8 mouse cellular contexts compared by ENCODE assay signal in the genomic region with DNA sequence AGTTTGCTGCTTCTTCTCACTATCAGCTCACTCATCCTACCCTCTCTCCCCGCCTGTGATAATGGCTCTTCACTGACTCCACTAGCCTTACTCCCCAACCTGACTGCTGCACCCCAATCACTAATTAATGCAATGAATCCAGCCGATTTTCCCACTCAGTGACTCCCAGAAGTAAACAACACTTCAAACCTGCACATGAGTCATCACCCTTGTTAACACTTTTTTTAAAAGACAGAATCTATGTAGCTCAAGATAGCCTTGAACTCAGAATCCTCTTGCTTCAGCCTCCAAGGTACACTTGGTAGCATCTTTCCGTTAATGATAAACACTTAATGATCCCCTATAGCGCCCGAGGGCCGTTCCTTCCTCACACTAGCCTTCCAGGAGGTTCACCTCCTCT. TPM values are rescaled to one million over a fixed set of nuclear protein-coding genes. Genes with fewer than 3 reads are reported as not detected.
DNase-seq lines count a peak whose midpoint lies in the region; ATAC-seq lines count a peak whose summit lies in the region.

No protein-coding gene starts in this region.

- peaks cover 29% of the 10 kb centered on the region for H3K27me3 ChIP-seq in lung, embryonic 15.5 days
- no peaks in the 10 kb centered on the region for H3K27me3 ChIP-seq in embryonic facial prominence, embryonic 12.5 days
- peaks cover 17% of the 10 kb centered on the region for H3K27me3 ChIP-seq in limb, embryonic 12.5 days
- H3K27me3 ChIP-seq in splenic B cell, adult 2 months (ENCODE audit: control insufficient read depth, insufficient read depth, low read length, poor library complexity, severe bottlenecking) = no peaks in the 10 kb centered on the region

- no peak for ATAC-seq in lung, embryonic 15.5 days (ENCODE audit: borderline replicate concordance, extremely low read depth, low FRiP score, low TSS enrichment)
- no peak for ATAC-seq in embryonic facial prominence, embryonic 12.5 days (ENCODE audit: insufficient number of reproducible peaks, insufficient read depth, low FRiP score, low TSS enrichment)
- no peak for ATAC-seq in limb, embryonic 12.5 days (ENCODE audit: insufficient number of reproducible peaks, insufficient read depth, low FRiP score, low TSS enrichment, low read depth)

- H3K9me3 ChIP-seq in lung, embryonic 15.5 days = no peaks in the 10 kb centered on the region
- H3K9me3 ChIP-seq in embryonic facial prominence, embryonic 12.5 days = no peaks in the 10 kb centered on the region
- no peaks in the 10 kb centered on the region for H3K9me3 ChIP-seq in limb, embryonic 12.5 days

- intact Hi-C loops in gastrocnemius, postnatal 36 days (cut with DNase I) = loop anchor here (1.0 kb wide), 1 partner anchor 59 kb away; a partner anchor contains a TSS

- peak overlapping the region; percentile 89 for H3K4me2 ChIP-seq in lung, embryonic 15.5 days
- H3K4me2 ChIP-seq in embryonic facial prominence, embryonic 12.5 days (replicated peaks) = peak overlapping the region; percentile 79
- peak overlapping the region; percentile 79 for H3K4me2 ChIP-seq in limb, embryonic 12.5 days

- peaks cover 7% of the 10 kb centered on the region for H3K4me1 ChIP-seq in lung, embryonic 15.5 days
- H3K4me1 ChIP-seq in embryonic facial prominence, embryonic 12.5 days = peaks cover 22% of the 10 kb centered on the region
- H3K4me1 ChIP-seq in limb, embryonic 12.5 days (replicated peaks) = peaks cover 17% of the 10 kb centered on the region

- peak overlapping the region; percentile 80 for H3K4me3 ChIP-seq in lung, embryonic 15.5 days
- peak overlapping the region; percentile 61 for H3K4me3 ChIP-seq in embryonic facial prominence, embryonic 12.5 days
- H3K4me3 ChIP-seq in limb, embryonic 12.5 days (replicated peaks) = peak overlapping the region; percentile 69

- H3K27ac ChIP-seq in lung, embryonic 15.5 days = no peak overlapping the region
- H3K27ac ChIP-seq in embryonic facial prominence, embryonic 12.5 days = peak overlapping the region; percentile 65; the same call in 1 of the 2 replicates
- H3K27ac ChIP-seq in limb, embryonic 12.5 days = peak overlapping the region; percentile 75; the same call in 1 of the 2 replicates

- no peak for DNase-seq in lung, postnatal 10 days
- peak; percentile 5 for DNase-seq in splenic B cell, adult 2 months (ENCODE audit: low read depth, low spot score)
- DNase-seq in gastrocnemius, postnatal 36 days = no peak
- no peak for DNase-seq in adrenal gland, adult 2 months
- DNase-seq in embryo, embryonic 9.5 days (ENCODE audit: extremely low spot score) = no peak

- peak overlapping the region; percentile 60 for H3K9ac ChIP-seq in lung, embryonic 15.5 days
- peak overlapping the region; percentile 79 for H3K9ac ChIP-seq in embryonic facial prominence, embryonic 12.5 days
- H3K9ac ChIP-seq in limb, embryonic 12.5 days (replicated peaks) = peak overlapping the region; percentile 76

- H3K36me3 ChIP-seq in lung, embryonic 15.5 days = no peaks in the 10 kb centered on the region
- no peaks in the 10 kb centered on the region for H3K36me3 ChIP-seq in embryonic facial prominence, embryonic 12.5 days
- H3K36me3 ChIP-seq in limb, embryonic 12.5 days = no peaks in the 10 kb centered on the region
- H3K36me3 ChIP-seq in splenic B cell, adult 2 months (ENCODE audit: control insufficient read depth, insufficient read depth, low read length, poor library complexity, severe bottlenecking) = 0 out of 2 replicates have a peak, but pooled peaks cover 2% of the 10 kb centered on the region

- 3% methylated on average over 6 of the region's 6 CpGs for WGBS in lung, embryonic 15.5 days
- WGBS in embryonic facial prominence, embryonic 12.5 days = 9% methylated on average over 6 of the region's 6 CpGs
- 5% methylated on average over 6 of the region's 6 CpGs for WGBS in limb, embryonic 12.5 days

RNA-seq across cellular contexts. Expression of a gene that starts 0.8 kb away (rescaled TPM):
- 10.0 and 12.3 TPM in 2 replicates for polyA plus RNA-seq in lung, embryonic 15.5 days (2015; fragmentation: Nextera tagmentation; extraction: Ambion mirVana)
- 13.4 and 13.9 TPM in 2 replicates for polyA plus RNA-seq in embryonic facial prominence, embryonic 12.5 days (2016; fragmentation: Nextera tagmentation; extraction: Ambion mirVana)
- polyA plus RNA-seq in limb, embryonic 12.5 days (2016; fragmentation: Nextera tagmentation; extraction: Ambion mirVana) = 7.6 and 9.9 TPM in 2 replicates
- total RNA-seq in gastrocnemius, postnatal 36 days (2021) = 10 to 100 TPM; 63.1 to 84.5 TPM
- 10 to 100 TPM; 51.4 to 56.9 TPM for total RNA-seq in adrenal gland, adult 2 months (2021)
- 36.7 and 41.0 TPM in 2 replicates for polyA plus RNA-seq in adrenal gland, adult 2 months (2012; rRNA removed)

RNA-seq across cellular contexts. Expression of a gene that starts 3.1 kb away (rescaled TPM):
- 2.8 and 3.6 TPM in 2 replicates for polyA plus RNA-seq in lung, embryonic 15.5 days (2015; fragmentation: Nextera tagmentation; extraction: Ambion mirVana)
- polyA plus RNA-seq in embryonic facial prominence, embryonic 12.5 days (2016; fragmentation: Nextera tagmentation; extraction: Ambion mirVana) = 10.2 and 13.0 TPM in 2 replicates
- 1.6 and 2.1 TPM in 2 replicates for polyA plus RNA-seq in limb, embryonic 12.5 days (2016; fragmentation: Nextera tagmentation; extraction: Ambion mirVana)
- total RNA-seq in gastrocnemius, postnatal 36 days (2021) = not detected
- 10 to 100 TPM in 1 of 2 experiments, 1 to 10 TPM in 1; 6.9 to 14.2 TPM for total RNA-seq in adrenal gland, adult 2 months (2021)
- polyA plus RNA-seq in adrenal gland, adult 2 months (2012; rRNA removed) = 9.2 and 11.5 TPM in 2 replicates

RNA-seq across cellular contexts. Expression of a gene that starts 32.6 kb away (rescaled TPM):
- not detected in 2 replicates for polyA plus RNA-seq in lung, embryonic 15.5 days (2015; fragmentation: Nextera tagmentation; extraction: Ambion mirVana)
- 0.03 TPM in 1 of 2 replicates, not detected in the other for polyA plus RNA-seq in embryonic facial prominence, embryonic 12.5 days (2016; fragmentation: Nextera tagmentation; extraction: Ambion mirVana)
- not detected in 2 replicates for polyA plus RNA-seq in limb, embryonic 12.5 days (2016; fragmentation: Nextera tagmentation; extraction: Ambion mirVana)
- total RNA-seq in gastrocnemius, postnatal 36 days (2021) = under 1 TPM in 1 of 2 experiments, not detected in 1; 0.08 TPM
- under 1 TPM in 1 of 2 experiments, not detected in 1; 0.31 TPM for total RNA-seq in adrenal gland, adult 2 months (2021)
- polyA plus RNA-seq in adrenal gland, adult 2 months (2012; rRNA removed) = 0.07 and 0.16 TPM in 2 replicates

RNA-seq across cellular contexts. Expression of a gene that starts 59.2 kb away (rescaled TPM):
- 874 and 889 TPM in 2 replicates for polyA plus RNA-seq in lung, embryonic 15.5 days (2015; fragmentation: Nextera tagmentation; extraction: Ambion mirVana)
- 634 and 678 TPM in 2 replicates for polyA plus RNA-seq in embryonic facial prominence, embryonic 12.5 days (2016; fragmentation: Nextera tagmentation; extraction: Ambion mirVana)
- 620 and 666 TPM in 2 replicates for polyA plus RNA-seq in limb, embryonic 12.5 days (2016; fragmentation: Nextera tagmentation; extraction: Ambion mirVana)
- 10 to 100 TPM; 40.2 to 41.8 TPM for total RNA-seq in gastrocnemius, postnatal 36 days (2021)
- total RNA-seq in adrenal gland, adult 2 months (2021) = 100 to 1,000 TPM; 385 to 421 TPM
- 1,644 and 2,044 TPM in 2 replicates for polyA plus RNA-seq in adrenal gland, adult 2 months (2012; rRNA removed)

RNA-seq across cellular contexts. Expression of a gene that starts 59.2 kb away (rescaled TPM):
- polyA plus RNA-seq in lung, embryonic 15.5 days (2015; fragmentation: Nextera tagmentation; extraction: Ambion mirVana) = 1.3 and 2.3 TPM in 2 replicates
- 2.1 and 4.2 TPM in 2 replicates for polyA plus RNA-seq in embryonic facial prominence, embryonic 12.5 days (2016; fragmentation: Nextera tagmentation; extraction: Ambion mirVana)
- polyA plus RNA-seq in limb, embryonic 12.5 days (2016; fragmentation: Nextera tagmentation; extraction: Ambion mirVana) = 3.5 and 4.1 TPM in 2 replicates
- 1 to 10 TPM; 1.7 to 2.0 TPM for total RNA-seq in gastrocnemius, postnatal 36 days (2021)
- total RNA-seq in adrenal gland, adult 2 months (2021) = 1 to 10 TPM; 1.5 to 2.4 TPM
- 0.65 and 0.95 TPM in 2 replicates for polyA plus RNA-seq in adrenal gland, adult 2 months (2012; rRNA removed)
